Mouse (Mus musculus) brain, embryonic 14.5 days (tissue): ENCODE data around the gene Rnf8.

Experiments used
- CTCF ChIP-seq: fragments of 200-500 bp; IDR thresholded peaks from 2 replicates; pipeline ENCODE4 v1.5.1; 2012; ENCODE audit warnings: inconsistent platforms, mild to moderate bottlenecking, moderate library complexity, borderline replicate concordance; ENCODE audit not compliant: insufficient read depth, insufficient read length; ENCODE audit errors: extremely low read depth
- POLR2A ChIP-seq: fragments of 200-500 bp; IDR thresholded peaks from 2 replicates; pipeline ENCODE4 v1.6.1; 2012; ENCODE audit warnings: mild to moderate bottlenecking, inconsistent platforms, borderline replicate concordance; ENCODE audit not compliant: poor library complexity, insufficient read depth, insufficient read length, severe bottlenecking; ENCODE audit errors: extremely low read depth

- no peak for TF ChIP-seq CTCF
- no peak for TF ChIP-seq POLR2A
Observed at GRCm38 (mm10) chr17:29568435-29568834, 46.2 kb upstream of the Rnf8 start.
